Mouse (Mus musculus) intestine, postnatal 0 days (tissue): Measurements from ENCODE around the gene Cenpb. TPM values are rescaled to one million over a fixed set of nuclear protein-coding genes. Genes with fewer than 3 reads are reported as not detected.

ENCODE experiments used
- ATAC-seq: fragments of 200-750 bp; cut with Nextera tagmentation; 2 replicates; pipeline ENCODE4 v1.8.0; 2017; ENCODE audit warnings: mild to moderate bottlenecking, moderate TSS enrichment, moderate library complexity
- H3K27ac ChIP-seq: fragments of 300-500 bp; sonication (generic); 2 replicates; pipeline ENCODE4 v1.5.1; 2014; ENCODE audit warnings: mild to moderate bottlenecking, low read depth, low read length, moderate library complexity
- H3K27me3 ChIP-seq: fragments of 300-500 bp; sonication (generic); replicated peaks from 2 replicates; pipeline ENCODE4 v1.6.1; 2014; ENCODE audit warnings: low read length, mixed read lengths; ENCODE audit not compliant: control insufficient read depth, insufficient read depth
- H3K36me3 ChIP-seq: fragments of 300-500 bp; sonication (generic); 2 replicates; pipeline ENCODE4 v1.6.1; 2014; ENCODE audit warnings: mild to moderate bottlenecking, moderate library complexity; ENCODE audit not compliant: control insufficient read depth, insufficient read depth
- H3K4me1 ChIP-seq: fragments of 300-500 bp; sonication (generic); replicated peaks from 2 replicates; pipeline ENCODE4 v1.6.1; 2014; ENCODE audit warnings: antibody characterized with exemption, low read length, mixed read lengths; ENCODE audit not compliant: control insufficient read depth, insufficient read depth
- H3K4me2 ChIP-seq: fragments of 300-500 bp; sonication (generic); replicated peaks from 2 replicates; pipeline ENCODE4 v1.6.1; 2014; ENCODE audit warnings: low read depth, mild to moderate bottlenecking, moderate library complexity
- H3K4me3 ChIP-seq: fragments of 300-500 bp; sonication (generic); 2 replicates; pipeline ENCODE4 v1.5.1; 2014; ENCODE audit warnings: low read depth, low read length
- H3K9ac ChIP-seq: fragments of 300-500 bp; sonication (generic); 2 replicates; pipeline ENCODE4 v1.6.1; 2014; ENCODE audit warnings: mild to moderate bottlenecking, low read depth, low read length
- H3K9me3 ChIP-seq: fragments of 300-500 bp; sonication (generic); 2 replicates; pipeline ENCODE4 v1.6.1; 2016; ENCODE audit warnings: mixed run types; ENCODE audit not compliant: control insufficient read depth
- CTCF ChIP-seq: sonication (generic); IDR thresholded peaks from 2 replicates; pipeline ENCODE4 v1.5.1; 2016; ENCODE audit warnings: low read depth, mild to moderate bottlenecking, control low read depth, antibody characterized with exemption, moderate library complexity
- WGBS: fragments of 180-500 bp; shearing (Covaris S2); extraction: QIAGEN DNeasy Blood & Tissue Kit; methylation state at CpG from one replicate; pipeline ENCODE4 v1.1.7; 2014; 5-methylcytosine and 5-hydroxymethylcytosine counted together
- polyA plus RNA-seq: library from polyadenylated mRNA; unstranded; fragments of >200 nt; fragmentation: Nextera tagmentation; extraction: Ambion mirVana; gene quantifications from 2 replicates; pipeline ENCODE4 v1.2.1, GENCODE M21; 2015

Cenpb gene
- polyA plus RNA-seq, 1 experiment from 2014 or later, result 15.9 TPM

GRCm38 (mm10) chr2:131175286-131175944 is 4.5 kb downstream of the Cenpb start:
- WGBS, result 59% methylated on average over 3 of the region's 3 CpGs
- no peaks in the 10 kb centered on the region for H3K9me3 ChIP-seq
- peak overlapping the region; percentile 83 for H3K27ac ChIP-seq
- ATAC-seq, result no peak
- no peak overlapping the region for H3K4me3 ChIP-seq
- peaks cover 20% of the 10 kb centered on the region for H3K4me1 ChIP-seq
- no peak for TF ChIP-seq CTCF
- no peaks in the 10 kb centered on the region; the same call in 1 of the 2 replicates for H3K36me3 ChIP-seq
- H3K4me2 ChIP-seq, result peak overlapping the region; percentile 96
- peak overlapping the region; percentile 22; the same call in 1 of the 2 replicates for H3K9ac ChIP-seq
- no peaks in the 10 kb centered on the region for H3K27me3 ChIP-seq

- Histone ChIP-seq H3K4me1 (peaks cover 20% of the 10 kb centered on the region), H3K27me3 (no peaks in the 10 kb centered on the region), H3K9me3 (no peaks in the 10 kb centered on the region), H3K9ac (no peak overlapping the region), H3K4me2 (peak overlapping the region; percentile 78), H3K36me3 (no peaks in the 10 kb centered on the region; the same call in 1 of the 2 replicates), H3K27ac (no peak overlapping the region), H3K4me3 (peak overlapping the region; percentile 32)
- ATAC-seq, result no peak
- WGBS, result 5% methylated on average over 11 of the region's 11 CpGs
- no peak for TF ChIP-seq CTCF
Measured at GRCm38 (mm10) chr2:131174700-131175099, 5.2 kb downstream of the Cenpb start.

GRCm38 (mm10) chr2:131172322-131172721 is 7.5 kb downstream of the Cenpb start:
- Histone ChIP-seq H3K27ac (no peak overlapping the region; the same call in 1 of the 2 replicates), H3K4me1 (peaks cover 16% of the 10 kb centered on the region; the same call in 1 of the 2 replicates), H3K9ac (no peak overlapping the region), H3K4me3 (no peak overlapping the region), H3K27me3 (no peaks in the 10 kb centered on the region), H3K9me3 (no peaks in the 10 kb centered on the region), H3K36me3 (no peaks in the 10 kb centered on the region; the same call in 1 of the 2 replicates), H3K4me2 (no peak overlapping the region)
- no peak for TF ChIP-seq CTCF
- 62% methylated on average over 9 of the region's 9 CpGs for WGBS
- ATAC-seq, result no peak

GRCm38 (mm10) chr2:131171401-131172104 is 8.3 kb downstream of the Cenpb start:
- H3K9me3 ChIP-seq, result no peaks in the 10 kb centered on the region
- no peak for ATAC-seq
- peaks cover 16% of the 10 kb centered on the region; the same call in 1 of the 2 replicates for H3K4me1 ChIP-seq
- peak overlapping the region; percentile 58 for H3K4me2 ChIP-seq
- H3K36me3 ChIP-seq, result no peaks in the 10 kb centered on the region; the same call in 1 of the 2 replicates
- peak overlapping the region; percentile 7; the same call in 1 of the 2 replicates for H3K4me3 ChIP-seq
- 28% methylated on average over 43 of the region's 43 CpGs for WGBS
- H3K27me3 ChIP-seq, result no peaks in the 10 kb centered on the region
- no peak overlapping the region for H3K9ac ChIP-seq
- peak; percentile 34; the same call in 1 of the 2 replicates for TF ChIP-seq CTCF
- H3K27ac ChIP-seq, result no peak overlapping the region

- Histone ChIP-seq H3K9me3 (no peaks in the 10 kb centered on the region), H3K36me3 (no peaks in the 10 kb centered on the region; the same call in 1 of the 2 replicates), H3K4me2 (peak overlapping the region; percentile 58), H3K9ac (no peak overlapping the region), H3K4me3 (no peak overlapping the region), H3K27ac (no peak overlapping the region), H3K4me1 (peaks cover 11% of the 10 kb centered on the region; the same call in 1 of the 2 replicates), H3K27me3 (no peaks in the 10 kb centered on the region)
- 38% methylated on average over 9 of the region's 9 CpGs for whole genome bisulfite sequencing
- TF ChIP-seq CTCF, result no peak
- no peak for ATAC-seq
Measured at GRCm38 (mm10) chr2:131170936-131171335, 8.9 kb downstream of the Cenpb start.

- Histone ChIP-seq H3K4me3 (no peak overlapping the region), H3K9me3 (no peaks in the 10 kb centered on the region), H3K9ac (no peak overlapping the region), H3K27ac (no peak overlapping the region), H3K4me1 (no peaks in the 10 kb centered on the region; the same call in 1 of the 2 replicates), H3K4me2 (no peak overlapping the region), H3K36me3 (no peaks in the 10 kb centered on the region; the same call in 1 of the 2 replicates), H3K27me3 (no peaks in the 10 kb centered on the region)
- no peak for ATAC-seq
- WGBS, result 57% methylated on average over 1 of the region's 1 CpGs
- no peak for TF ChIP-seq CTCF
Measured at GRCm38 (mm10) chr2:131168914-131169313, 11.0 kb downstream of the Cenpb start.
